Comparison of ENCODE assay signal across 11 mouse cellular contexts in the genomic region with DNA sequence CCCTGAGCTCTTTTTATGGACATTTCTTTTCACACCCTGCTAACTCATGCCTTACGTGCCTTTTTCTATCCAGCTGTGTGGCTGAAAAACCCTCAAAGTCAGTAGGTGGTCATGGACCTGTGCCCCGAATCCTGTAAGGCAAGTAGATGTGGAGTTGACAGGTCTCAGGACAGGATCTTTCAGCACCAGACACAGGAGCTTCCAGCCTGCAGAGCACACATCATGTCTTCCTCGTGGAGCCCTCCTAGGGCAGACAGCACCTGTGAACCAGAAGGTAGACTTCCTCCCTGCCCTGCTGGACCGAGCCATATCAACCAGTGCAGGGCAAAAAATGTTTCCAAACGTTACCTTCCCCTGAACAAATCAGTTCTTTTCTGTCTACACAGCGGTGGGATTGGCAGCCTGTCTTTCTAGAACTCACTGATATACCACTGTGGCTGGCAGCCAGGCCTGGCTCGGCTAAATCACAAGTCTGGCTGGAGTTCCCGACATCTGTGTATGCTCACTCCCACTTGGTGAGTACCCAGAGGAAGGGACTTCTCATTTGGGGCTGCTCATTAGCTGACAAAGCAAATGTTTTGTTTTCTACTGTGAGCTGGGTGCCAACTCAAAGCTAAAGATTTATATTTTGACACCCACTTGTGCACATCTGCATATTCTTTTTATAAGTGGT.
A peak's percentile ranks its signal among the peaks of the same experiment; 100 is the strongest.
DNase-seq lines count a peak whose midpoint lies in the region; ATAC-seq lines count a peak whose summit lies in the region.
"Had no signal": no experiment of that assay in that cellular context is flagged by ENCODE, and none has a peak within 500 bp of the region (broad histone marks: within the 10 kb centered on the region; RNA-seq: fewer than 3 reads in every experiment).

No protein-coding gene starts in this region.

- intact Hi-C loops in heart, postnatal 10 days (cut with DNase I) = no loop called here

- peak; percentile 34 to 37 for DNase-seq in cerebellum, postnatal 14 days
- DNase-seq in cerebellum, adult 9-10 months = no peak
- DNase-seq in layer of hippocampus, postnatal 10 days (ENCODE audit: low spot score in 2 of 2) = peak; percentile 21 to 29
- no peak for DNase-seq in layer of hippocampus, postnatal 36 days
- DNase-seq in brain, adult 2 months (ENCODE audit: low read depth, low spot score) = peak; percentile 6
- peak; percentile 76 to 79 for DNase-seq in heart, postnatal 10 days
- no peak for DNase-seq in adrenal gland, postnatal 25 days
- DNase-seq: gastrocnemius, postnatal 25 days had no signal

- ATAC-seq in megakaryocyte-erythroid progenitor cell, adult 5-6 weeks (replicated peaks; ENCODE audit: low FRiP score, low TSS enrichment, poor library complexity, severe bottlenecking) = no peak
- ATAC-seq: activated CD4-positive, CD25-positive, alpha-beta regulatory T cell, adult 4 months; intestine, postnatal 0 days had no signal

Comparison
In these comparisons a context has a peak if more than half of its experiments do, and no peak if none do; other contexts are left out.
1. DNase-seq: peak in cerebellum, postnatal 14 days (2 of 2), layer of hippocampus, postnatal 10 days (2 of 2), brain, adult 2 months (single experiment) and heart, postnatal 10 days (2 of 2); none in cerebellum, adult 9-10 months (single experiment), layer of hippocampus, postnatal 36 days (0 of 2) and adrenal gland, postnatal 25 days (single experiment).